Mouse (Mus musculus) liver, embryonic 14.5 days (tissue): ENCODE data around the gene Mctp2.

ENCODE experiments used
- CTCF ChIP-seq: IDR thresholded peaks from 2 replicates; pipeline ENCODE4 v1.5.1; 2016; ENCODE audit warnings: antibody characterized with exemption, low read depth, control low read depth
- EP300 ChIP-seq: IDR thresholded peaks from 2 replicates; pipeline ENCODE4 v1.6.1; 2016; ENCODE audit warnings: antibody characterized with exemption, low read depth

GRCm38 (mm10) chr7:72271546-72271945, 34.9 kb downstream of the Mctp2 start:
- no peak for TF ChIP-seq CTCF
- no peak for TF ChIP-seq EP300
